Mouse (Mus musculus): ENCODE results near the gene Filip1l.

Gene Filip1l

DNA sequence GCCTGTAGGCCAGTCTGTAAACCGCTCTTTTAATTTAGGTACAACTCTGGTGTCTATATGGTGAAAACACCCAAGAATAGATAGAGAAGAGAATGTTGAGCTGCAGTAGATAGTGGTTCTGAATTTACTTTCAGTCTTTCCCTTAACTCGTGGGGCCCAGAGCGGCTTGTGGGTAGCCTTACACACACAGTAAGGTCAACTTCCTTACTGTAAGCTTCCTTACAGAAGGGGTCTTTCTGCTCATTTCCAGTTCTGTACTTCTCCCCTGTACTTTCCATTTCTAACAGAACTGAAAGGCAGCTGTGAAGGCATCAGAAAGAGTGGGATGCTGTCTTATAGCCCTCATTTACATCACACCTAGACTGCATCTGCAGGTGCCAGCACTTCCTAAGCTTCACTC, 78.4 kb downstream of the Filip1l start:
- in situ Hi-C loops (cut with MboI; ENCODE audit: low sequenced_read_pairs), result no loop called here

- in situ Hi-C loops (cut with MboI; ENCODE audit: low sequenced_read_pairs), result no loop called here
Measured at GRCm38 (mm10) chr16:57433173-57433572, 80.3 kb downstream of the Filip1l start.

GRCm38 (mm10) chr16:57433671-57434070, 80.8 kb downstream of the Filip1l start:
- in situ Hi-C loops (cut with MboI; ENCODE audit: low sequenced_read_pairs), result no loop called here

- in situ Hi-C loops (cut with MboI; ENCODE audit: low sequenced_read_pairs), result no loop called here
Measured at GRCm38 (mm10) chr16:57434640-57435039, 81.7 kb downstream of the Filip1l start.

DNA sequence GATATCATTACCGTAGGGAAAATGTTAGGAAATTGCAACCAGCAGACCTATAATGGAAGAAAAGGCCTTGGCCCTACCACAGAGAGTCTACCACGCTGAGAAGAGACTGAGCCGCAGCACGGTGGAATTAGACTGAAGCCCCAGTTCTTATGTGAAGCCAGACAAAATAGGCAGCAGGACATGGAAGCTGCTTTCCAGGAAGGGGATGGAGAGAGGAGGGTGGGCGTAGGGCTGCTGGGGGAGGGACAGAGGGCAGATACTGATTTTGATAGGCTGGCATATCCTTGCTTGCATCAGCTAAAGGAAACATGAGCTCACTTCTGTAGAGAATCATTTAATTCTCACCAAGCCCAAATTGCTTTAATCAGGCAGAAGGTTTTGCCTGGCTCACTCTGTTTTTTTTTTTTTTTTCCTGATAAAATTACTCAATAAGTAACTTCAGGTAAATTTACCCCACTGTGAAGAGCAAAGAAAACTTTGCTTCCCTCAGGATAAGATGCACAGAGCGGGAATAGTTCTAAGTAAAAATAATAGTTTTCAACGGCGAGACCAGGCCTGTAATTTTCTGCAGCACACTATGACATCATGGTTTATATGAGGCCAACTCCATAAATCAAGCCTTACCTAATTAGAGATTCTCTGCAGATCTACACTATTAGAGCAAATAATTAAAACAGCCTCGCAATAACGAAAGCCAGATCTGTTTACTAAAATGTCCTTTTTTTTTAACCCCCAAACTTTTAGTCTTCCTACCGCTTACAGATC, 84.8 kb downstream of the Filip1l start:
- in situ Hi-C loops (cut with MboI; ENCODE audit: low sequenced_read_pairs), result no loop called here

DNA sequence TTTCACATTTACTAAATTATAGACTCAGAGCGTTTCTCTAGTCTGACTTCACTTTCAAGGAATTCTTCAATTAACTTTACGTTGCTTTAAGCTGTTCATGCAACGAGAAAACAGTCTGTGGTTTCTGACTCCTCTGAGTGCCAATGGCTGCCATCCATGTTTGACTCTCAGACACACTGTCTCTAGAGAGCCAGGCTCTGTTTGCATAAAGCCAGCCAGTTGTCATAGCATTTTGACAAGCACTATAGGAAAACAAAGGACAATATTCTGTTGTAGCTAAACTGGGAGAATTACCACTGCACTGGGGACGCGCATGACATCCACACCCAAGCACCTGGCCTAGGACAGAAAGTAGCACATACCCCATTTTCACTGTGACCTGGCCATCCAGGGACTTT, 85.4 kb downstream of the Filip1l start:
- in situ Hi-C loops (cut with MboI; ENCODE audit: low sequenced_read_pairs), result no loop called here

DNA sequence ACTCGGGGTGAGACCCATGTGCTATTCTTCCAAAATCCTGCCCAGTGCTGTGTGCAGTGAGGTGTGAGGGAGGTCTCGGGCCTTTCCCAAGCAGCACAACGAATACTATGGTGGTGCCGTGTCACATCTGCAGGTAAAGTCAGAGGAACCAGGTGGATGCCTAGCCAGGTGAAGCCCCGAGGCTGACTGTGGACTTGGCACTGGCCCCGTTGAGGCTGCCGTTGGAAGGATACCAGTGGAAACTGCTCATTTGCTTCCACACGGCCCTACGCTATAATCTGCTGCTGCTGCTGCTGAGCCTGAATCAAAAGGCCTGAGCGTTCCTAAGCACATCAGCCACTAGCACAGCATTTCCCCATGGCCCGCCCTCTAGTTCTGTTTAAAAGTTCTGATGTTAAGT, 86.3 kb downstream of the Filip1l start:
- in situ Hi-C loops (cut with MboI; ENCODE audit: low sequenced_read_pairs), result no loop called here

DNA sequence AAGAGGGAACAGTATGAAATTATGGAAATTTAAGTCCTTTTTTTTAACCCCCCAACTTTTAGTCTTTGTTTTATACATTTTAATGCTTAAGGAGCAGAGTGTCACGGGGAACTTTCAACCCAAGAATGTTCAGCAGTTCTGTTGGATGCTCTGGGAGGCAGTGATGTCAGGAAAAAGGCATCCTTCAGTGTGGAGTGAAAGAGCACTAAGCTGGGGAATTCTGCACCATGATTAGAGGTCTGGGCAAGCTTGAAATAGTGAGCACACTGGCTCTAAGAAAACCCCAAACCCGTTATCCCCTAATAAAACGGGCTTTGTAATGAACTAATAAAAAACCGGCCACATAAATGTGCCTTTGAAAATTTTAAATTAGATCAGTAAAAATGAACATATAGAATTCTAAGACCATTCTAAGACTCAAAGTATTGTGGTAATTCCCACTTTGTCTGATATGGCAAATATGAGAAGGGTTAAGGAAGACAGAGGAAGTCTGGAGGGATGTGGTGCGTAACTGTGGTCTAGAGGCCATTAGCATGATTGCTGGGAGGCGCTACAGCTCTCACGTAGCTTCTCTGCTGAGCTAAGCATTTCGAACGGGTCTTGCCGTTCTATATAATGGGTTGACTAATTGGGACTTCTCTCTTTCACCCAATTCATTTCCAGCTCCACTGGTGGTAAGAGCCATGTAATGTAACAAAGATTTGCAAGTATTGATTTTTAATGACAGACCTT, 88.0 kb downstream of the Filip1l start:
- in situ Hi-C loops (cut with MboI; ENCODE audit: low sequenced_read_pairs), result no loop called here

DNA sequence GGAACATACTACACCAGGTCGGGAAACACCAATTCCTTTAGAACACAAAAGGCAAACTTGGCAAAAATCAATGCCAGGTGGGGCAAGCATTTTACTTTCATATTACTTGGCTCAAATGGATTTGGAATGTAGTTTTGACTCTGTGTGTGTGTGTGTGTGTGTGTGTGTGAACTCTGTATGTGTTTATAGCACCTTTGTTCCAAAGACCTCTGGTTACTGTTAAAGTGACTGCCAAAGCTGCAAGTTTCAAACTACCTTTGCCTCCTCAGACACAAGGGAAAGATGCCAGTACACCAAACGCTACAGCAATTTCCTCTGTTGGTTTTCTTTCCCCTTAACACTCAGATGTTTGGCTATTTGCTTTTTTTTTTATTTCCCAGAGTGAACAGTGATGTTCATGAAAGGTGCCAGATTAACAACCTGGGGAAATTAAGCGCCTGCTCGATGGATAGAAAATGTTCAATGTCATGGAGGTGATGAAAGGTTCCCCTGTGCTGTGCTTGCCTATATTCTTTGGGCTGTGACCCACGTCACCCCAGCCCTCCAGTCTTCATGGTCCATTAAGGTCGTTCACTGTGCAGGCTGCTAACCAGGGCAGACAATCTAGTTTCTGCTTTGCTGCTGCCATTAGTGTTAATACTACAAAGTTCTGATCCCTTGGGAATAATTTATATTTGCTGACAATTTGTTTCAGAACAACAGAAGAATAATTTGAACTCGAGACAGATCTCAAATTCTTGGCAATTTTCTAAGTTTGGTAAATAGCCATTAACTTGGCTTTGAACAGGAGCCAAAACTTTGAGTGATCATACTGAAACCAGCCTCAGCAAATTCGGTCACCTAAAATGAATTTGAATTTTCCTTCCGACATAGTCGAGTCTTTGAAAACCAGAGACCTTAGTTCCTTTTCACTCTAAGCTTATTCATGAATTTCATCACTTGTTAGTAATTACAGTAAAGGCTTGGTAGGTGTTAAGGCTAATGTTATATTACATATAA, 92.5 kb downstream of the Filip1l start:
- in situ Hi-C loops (cut with MboI; ENCODE audit: low sequenced_read_pairs), result no loop called here

GRCm38 (mm10) chr16:57453009-57453408, 100.1 kb downstream of the Filip1l start:
- in situ Hi-C loops (cut with MboI; ENCODE audit: low sequenced_read_pairs), result no loop called here

DNA sequence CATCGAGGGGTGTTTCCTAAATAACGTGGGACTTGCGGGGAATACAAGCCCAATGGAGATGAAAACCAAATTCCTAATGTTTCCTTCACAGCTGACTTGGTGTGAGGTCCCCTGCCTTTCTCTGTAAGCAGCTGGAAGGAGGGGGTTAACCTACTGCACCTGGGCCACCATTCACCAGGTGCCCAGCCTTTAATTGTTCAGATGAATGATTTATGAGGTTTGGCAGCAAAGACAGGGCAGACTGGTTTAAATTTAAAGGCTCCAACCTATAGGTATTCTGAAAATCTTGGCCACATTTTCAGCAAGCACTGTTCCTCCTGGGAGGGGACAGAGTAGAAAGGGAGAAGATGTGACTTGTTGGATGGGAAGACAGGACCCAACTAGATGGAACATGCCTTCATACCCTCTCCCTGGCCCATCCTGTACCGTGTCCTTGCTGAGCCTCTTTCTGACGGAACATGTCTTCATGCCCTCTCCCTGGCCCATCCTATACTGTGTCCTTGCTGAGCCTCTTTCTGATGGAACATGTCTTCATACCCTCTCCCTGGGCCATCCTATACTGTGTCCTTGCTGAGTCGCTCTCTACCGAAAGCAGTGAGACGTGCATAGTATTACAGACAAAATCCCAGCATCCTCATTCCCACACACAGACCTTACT, 101.3 kb downstream of the Filip1l start:
- in situ Hi-C loops (cut with MboI; ENCODE audit: low sequenced_read_pairs), result no loop called here

DNA sequence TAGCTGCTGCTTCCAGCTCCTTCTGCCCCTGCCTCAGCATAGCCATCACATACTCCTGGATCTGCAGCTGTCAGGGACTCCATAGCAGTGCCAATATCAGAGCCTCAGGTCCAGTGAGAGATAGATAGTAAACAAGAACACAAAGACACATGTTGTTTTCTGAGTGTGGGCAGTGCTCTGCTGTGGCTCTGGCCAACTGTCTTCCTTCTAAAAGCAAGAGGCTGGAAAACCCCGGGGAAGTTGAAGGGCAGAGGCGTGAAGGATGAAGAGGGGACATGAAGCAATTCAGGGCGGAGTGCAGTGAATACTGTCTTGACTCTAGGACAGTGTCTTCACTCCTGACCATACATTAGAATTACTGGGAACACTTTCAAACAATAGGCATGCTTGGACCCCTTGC, 102.7 kb downstream of the Filip1l start:
- in situ Hi-C loops (cut with MboI; ENCODE audit: low sequenced_read_pairs), result no loop called here

GRCm38 (mm10) chr16:57456003-57456402, 103.1 kb downstream of the Filip1l start:
- in situ Hi-C loops (cut with MboI; ENCODE audit: low sequenced_read_pairs), result no loop called here

DNA sequence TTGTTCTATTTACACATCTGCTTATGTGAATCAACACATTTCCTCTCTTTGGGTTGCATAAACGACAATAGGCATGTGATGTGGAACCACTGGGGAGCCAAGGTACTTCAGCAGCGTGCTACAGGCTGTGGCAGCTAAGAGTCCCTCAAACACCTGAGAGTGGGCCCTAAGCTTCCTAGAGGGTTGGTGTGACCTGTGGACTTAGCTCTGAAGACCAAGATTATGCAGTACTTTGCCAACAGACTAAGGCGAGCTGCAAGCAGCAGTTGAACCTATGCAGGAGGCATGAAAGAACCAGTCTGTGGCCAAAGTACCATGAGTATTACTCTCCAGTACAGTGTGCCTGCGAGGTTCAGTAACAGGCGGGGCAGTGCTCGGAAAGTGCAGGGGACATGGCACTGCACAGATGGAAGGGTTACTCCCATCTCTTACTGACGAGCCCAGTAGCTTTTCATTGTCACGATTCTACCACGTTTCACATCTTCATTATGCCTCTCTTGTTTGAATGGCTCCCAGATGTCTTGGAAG, 112.6 kb downstream of the Filip1l start:
- in situ Hi-C loops (cut with MboI; ENCODE audit: low sequenced_read_pairs), result no loop called here

GRCm38 (mm10) chr16:57469301-57469700, 116.4 kb downstream of the Filip1l start:
- in situ Hi-C loops (cut with MboI; ENCODE audit: low sequenced_read_pairs), result no loop called here

GRCm38 (mm10) chr16:57469869-57470268, 117.0 kb downstream of the Filip1l start:
- in situ Hi-C loops (cut with MboI; ENCODE audit: low sequenced_read_pairs), result no loop called here

GRCm38 (mm10) chr16:57470286-57470830, 117.5 kb downstream of the Filip1l start:
- in situ Hi-C loops (cut with MboI; ENCODE audit: low sequenced_read_pairs), result no loop called here

- in situ Hi-C loops (cut with MboI; ENCODE audit: low sequenced_read_pairs), result no loop called here
Measured at GRCm38 (mm10) chr16:57471071-57471470, 118.2 kb downstream of the Filip1l start.

DNA sequence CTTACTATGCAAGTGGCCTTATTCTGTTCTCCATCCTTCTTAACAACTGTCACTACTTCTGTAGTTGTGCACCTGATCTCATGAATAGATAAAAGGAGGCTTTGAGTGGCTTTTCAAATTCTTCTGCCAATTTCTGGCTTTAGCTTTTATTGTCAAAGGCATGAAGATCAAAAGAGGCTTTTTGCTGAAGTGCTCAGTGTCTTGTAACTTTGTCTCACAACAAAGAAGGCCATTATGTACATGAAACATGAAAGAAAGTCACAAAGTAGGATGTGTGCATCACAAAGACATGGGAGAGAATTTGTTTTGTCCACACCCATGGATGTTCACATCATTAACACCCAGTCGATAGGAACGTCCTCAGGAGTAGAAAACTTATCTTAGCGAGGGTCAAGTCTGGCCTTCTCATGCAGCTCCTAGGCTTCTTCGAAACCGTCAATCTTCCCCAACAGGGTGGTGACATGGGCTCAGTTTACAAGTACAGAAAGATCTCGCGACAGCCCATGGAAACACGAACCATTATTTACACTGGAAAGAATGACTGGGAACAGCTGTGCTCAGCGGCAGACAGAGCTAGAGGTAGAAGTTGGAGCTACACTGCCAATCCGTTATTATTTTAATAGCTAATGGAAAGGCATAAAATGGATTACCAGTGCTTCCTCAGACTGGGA, 120.7 kb downstream of the Filip1l start:
- in situ Hi-C loops (cut with MboI; ENCODE audit: low sequenced_read_pairs), result no loop called here

GRCm38 (mm10) chr16:57478451-57478850, 125.6 kb downstream of the Filip1l start:
- in situ Hi-C loops (cut with MboI; ENCODE audit: low sequenced_read_pairs), result no loop called here
